Mouse (Mus musculus) CH12F3 (cell line): ENCODE data around the gene Arhgap28.

Experiments
- in situ Hi-C: fragments of 300-500 bp; cut with MboI; formaldehyde crosslinking; loops from 2 replicates; pipeline ENCODE4 v1.14.3; 2020; ENCODE audit warnings: low sequenced_read_pairs

The Arhgap28 gene

DNA sequence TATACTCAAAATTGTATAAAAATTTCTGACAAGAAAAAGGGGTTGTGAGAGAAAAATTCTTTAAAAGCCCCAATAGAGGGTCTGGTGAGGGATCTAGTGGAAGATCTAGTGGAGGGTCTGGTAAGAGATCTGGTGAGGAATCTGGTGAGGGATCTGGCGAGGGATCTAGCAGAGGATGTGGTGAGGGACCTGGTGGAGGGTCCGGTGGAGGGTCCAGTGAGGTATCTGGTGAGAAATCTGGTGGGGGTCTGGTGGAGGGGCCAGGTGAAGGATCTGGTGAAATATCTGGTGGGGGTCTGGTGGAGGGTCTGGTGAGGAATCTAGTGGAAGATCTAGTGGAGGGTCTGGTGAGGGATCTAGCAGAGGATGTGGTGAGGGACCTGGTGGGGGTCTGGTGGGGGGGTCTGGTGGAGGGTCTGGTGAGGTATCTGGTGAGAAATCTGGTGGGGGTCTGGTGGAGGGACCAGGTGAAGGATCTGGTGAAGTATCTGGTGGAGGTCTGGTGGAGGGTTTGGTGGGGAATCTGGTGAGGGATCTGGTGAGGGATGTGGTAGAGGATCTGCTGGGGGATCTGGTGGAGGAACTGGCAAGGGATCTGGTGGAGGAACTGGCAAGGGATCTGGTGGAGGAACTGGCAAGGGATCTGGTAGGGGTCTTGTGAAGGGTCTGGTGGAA, 10.4 kb downstream of the Arhgap28 start:
- in situ Hi-C loops = no loop called here

DNA sequence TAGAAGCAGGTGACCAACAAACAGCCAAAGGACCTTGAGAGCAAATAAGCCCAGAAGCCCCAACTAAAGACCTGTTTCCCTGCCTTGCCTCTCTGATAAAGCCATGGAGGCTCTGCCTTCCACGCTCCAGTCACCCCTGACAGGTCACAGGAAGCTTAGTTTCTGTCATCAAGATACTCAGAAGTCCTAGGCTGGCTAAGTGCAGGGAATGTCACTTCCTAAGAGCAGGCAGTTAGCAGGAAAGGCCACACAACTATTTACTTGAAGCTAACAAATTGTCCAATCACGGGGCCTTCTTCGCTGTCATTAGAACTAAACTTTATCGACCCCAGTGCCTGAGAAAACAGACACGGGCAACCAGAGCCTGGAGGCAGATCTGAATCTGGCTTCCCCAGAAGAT, 14.2 kb downstream of the Arhgap28 start:
- in situ Hi-C loops = no loop called here

DNA sequence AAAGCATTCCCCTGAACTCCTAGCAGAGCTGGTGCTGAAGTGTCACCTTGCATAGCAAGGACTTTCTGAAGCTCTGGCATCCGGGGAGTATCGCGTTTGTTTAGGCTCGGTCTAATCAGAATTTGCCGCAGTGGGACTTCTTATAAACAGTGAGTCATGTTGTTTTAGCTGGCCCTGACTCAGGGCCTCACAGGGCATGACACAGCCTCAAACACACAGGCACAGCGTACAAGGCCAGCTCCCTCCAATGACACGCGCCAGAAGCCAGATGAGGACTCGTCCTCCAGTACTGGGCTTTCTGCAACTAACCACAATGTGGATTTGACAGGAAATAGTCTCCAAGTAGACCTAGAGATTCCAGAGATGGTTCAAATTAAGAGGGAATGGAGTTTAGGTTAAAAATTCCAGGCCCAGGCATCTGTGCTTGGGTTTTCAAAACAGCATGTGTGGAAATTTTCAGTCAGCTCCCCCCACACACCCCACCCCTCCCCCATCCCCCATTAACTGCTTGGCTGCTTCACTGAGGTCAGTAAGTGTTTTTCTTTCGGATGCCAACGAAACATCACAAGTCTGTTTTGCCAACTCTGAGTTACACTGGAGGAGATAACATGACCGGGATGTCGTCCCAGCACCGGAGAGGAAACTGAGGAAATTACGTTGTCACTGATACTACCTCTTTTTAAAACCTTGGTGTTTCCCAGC, 14.8 kb downstream of the Arhgap28 start:
- in situ Hi-C loops = no loop called here

DNA sequence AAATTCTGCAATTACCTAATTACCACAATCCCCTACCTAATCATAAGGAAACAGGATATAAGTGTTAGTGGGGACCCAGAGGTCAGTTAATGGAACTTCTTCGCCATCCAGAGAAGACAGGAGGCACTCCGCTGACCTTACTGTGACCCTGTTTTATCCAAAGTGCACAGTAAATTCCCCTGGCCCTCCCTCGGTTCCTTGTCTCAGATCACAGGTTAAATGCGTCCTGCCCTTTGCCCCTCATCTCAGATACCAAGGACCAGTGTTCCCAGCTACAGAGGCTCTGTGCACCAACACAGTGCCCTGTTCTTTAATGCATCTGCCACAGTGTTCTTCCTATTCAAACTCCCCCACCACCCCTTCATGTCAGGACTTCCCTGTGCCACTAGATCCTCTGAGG, 18.4 kb downstream of the Arhgap28 start:
- in situ Hi-C loops = no loop called here

DNA sequence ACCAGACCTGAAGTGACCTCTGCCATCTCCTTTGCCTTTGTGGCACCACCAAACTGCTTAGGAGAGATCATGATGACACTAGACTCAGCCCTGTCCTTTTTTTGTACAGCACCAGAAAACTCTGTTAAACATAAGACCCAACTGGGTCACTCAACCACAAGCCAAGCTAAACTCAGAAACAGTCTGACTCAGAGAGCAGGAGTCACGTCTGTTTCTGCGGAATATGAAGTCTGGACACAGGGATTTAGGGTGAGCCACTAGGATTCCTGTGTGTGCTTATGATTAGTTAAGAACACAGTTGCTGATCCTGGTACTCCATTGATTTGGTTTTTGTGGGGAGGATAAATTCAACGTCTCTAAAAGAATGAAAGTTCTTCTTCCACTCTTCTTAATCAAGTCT, 23.3 kb downstream of the Arhgap28 start:
- in situ Hi-C loops = no loop called here

DNA sequence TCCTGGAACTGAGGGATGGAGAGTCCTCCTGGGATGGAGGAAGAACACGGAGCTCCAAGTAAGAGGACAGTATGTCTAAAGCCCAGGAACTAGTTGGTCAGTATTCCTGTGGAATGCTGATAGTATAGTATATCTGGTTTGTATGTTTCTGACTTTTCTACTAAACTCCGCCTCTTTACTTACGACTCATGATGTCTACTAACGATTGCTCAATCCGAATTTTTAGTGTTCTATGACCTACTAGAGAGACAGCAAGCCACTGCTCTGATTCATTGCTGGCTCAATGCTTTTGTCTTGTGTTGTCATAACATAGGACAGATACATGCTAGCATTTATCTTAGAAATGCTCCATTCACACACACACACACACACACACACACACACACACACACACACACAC, 24.7 kb downstream of the Arhgap28 start:
- in situ Hi-C loops = no loop called here

DNA sequence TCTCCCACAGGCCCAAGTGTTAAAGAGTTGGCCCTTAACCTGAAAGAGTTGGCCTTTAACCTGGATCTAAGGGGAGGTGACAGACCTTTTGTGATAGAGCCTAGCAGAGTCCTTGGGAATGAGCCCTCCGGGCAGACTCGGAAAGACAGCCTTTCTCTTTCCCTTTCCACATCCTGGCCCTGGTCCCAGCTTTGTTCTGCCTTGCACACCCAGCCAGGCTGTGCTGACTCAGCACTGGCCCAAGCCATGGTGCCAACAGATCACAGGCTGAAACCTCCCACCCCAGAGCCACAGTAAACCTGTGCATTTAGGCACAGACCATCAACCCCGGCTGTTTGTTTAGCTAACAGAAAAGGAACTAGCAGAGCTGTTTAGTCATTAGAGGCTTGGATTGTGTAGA, 25.1 kb downstream of the Arhgap28 start:
- in situ Hi-C loops = no loop called here

DNA sequence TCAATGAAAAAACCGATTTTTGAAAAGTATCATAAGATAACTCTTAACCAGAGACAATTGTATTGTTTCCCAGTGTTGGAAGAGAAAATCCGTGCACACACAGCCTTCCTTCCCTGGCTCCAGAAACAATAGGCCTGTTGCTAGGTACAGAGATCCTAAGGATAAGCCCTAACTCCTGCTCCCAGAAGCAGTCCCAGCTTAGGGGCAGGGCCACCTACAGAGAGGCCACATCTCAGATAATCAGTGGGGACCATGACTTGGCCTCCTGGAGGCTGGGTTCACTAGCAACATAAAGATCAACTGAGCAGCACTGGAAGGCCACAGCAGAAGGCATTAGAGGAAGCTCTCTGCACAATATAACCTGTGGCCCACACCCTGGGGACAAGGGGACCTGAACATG, 27.5 kb downstream of the Arhgap28 start:
- in situ Hi-C loops = no loop called here

DNA sequence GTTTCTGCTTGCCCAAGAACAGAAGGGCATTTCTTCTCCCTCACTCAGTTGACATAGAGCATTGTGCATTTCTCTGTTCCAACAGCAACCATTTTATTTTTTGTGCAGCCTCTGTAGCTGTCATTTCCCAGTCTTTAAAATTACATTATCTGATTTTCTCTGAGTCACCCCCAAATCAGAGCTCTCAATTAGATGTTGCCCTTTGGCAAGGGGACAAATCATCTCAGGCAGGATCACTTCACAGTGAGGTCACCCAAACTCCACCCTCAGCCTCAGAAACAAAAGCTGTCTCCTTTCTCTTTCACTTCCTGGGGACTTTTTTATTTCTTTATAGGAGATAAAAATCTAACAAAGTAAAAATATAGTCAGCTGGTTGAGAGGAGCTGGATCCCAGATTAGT, 27.9 kb downstream of the Arhgap28 start:
- in situ Hi-C loops = no loop called here

DNA sequence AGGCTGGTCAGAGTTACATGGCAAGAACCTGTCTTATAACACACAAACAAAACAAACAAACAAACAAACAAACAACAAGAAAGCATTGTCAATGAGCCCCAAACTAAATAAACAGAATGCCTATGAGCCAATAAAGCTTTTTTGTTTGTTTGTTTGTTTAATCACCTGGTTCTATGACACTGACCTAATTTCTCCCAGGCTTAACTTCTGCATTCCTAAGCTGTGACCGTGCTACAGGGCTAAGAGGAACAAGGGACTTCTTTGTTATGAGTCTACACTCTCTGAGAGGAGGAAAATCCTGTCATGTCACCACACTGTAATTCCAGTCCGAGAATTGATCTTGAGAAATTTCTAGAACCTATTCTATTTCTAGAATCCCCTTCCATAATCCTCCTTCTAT, 29.2 kb downstream of the Arhgap28 start:
- in situ Hi-C loops = no loop called here

DNA sequence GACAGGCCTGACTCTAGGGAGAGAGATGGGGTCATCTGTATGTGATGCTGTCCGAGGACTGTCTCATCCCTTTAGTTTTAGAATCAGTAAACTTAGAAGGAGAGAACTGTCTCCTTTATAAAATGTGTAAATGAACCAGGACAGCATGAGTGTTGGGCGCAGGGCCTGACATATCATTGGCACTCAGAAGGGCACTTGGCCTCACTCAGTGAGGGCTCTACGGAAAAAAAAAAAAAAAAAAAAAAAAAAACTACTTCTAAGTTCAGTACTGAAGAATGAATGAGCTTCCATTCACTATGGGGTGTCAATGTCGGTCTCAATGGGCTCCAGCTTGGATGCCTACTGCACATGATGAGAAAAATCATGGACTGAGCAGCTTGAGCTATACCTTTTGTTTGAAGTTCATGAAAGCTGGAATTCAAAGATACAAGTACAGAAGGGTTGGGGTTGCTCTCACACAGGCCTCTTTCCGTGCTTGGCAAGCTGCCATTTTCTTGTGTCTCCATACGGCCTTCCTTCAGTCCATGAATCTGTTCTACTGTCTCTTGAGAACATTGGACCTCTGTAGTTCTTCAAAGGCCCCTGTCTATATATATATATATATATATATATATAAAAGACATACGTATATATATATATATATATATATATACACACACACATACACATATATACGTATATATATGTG, 36.9 kb downstream of the Arhgap28 start:
- in situ Hi-C loops = no loop called here

DNA sequence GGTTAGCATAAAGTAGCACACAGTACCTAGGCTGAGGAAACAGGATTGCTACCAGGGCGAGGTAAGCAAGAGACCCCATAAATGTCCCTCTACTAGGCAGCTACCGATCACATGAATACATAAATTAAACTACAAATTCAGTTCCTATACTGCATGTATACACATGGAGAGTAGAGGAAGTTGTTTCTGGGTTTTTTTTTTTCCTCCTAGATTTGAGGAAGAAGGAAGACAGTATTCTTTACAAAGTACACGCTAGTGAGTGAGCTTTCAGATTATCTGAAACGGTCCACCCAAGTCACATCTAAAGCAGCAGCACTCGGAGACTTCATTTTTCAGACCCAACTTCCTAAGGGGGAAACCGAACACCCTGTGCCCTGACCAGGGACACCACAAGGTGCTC, 41.1 kb downstream of the Arhgap28 start:
- in situ Hi-C loops = no loop called here

DNA sequence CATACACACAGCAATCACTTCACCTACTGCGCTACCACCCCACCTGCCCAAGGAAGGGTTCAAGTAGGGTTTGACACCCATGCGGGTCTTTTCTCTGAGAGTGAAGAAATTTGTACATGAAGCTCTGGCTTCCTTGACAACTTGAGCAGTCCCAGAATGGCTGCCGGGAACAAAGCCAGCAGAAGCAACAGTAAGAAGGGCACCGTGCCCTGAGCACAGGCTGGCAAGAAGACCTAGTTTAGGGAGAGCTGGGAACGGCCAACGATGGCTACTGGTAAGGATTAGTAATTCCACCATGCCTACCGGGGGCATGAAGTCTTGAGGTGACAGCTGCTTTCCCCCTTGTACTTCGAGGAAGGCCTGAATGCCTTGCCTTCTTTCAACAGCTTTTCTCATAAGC, 41.9 kb downstream of the Arhgap28 start:
- in situ Hi-C loops = no loop called here

DNA sequence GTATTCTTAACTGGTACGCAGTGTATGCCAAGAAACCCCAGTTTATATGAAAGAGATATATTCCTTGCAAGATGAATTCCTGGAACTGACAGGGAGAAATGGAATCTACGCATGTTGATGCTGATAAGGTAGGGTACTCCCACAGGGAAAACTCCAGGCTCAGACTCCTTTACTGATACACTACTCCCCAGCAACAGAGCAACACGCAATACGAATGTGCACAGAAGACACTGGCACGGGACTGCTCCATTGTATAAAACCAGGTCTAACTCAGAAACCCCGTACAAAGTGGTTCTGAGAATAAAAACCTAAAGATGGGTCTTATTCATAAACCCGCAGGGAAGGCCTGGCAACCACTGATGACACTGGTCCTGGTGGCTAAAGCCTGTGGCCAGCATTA, 45.0 kb downstream of the Arhgap28 start:
- in situ Hi-C loops = no loop called here

DNA sequence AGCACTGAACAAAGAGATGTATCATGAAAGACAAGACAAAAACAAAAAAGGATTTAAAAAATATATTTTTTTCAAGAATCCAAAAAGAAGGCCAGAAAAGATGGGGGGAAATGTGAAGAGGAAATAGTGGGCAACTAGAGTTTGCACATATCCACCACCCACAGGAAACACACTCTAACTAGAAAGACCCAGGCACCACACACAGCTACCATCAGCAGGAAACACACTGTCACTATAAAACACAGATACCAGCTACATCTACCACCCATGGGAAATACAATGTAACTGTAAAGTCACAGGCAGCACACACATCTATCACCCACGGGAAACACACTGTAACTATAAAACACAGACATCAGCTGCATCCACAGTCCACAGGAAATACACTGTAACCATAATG, 46.3 kb downstream of the Arhgap28 start:
- in situ Hi-C loops = no loop called here

DNA sequence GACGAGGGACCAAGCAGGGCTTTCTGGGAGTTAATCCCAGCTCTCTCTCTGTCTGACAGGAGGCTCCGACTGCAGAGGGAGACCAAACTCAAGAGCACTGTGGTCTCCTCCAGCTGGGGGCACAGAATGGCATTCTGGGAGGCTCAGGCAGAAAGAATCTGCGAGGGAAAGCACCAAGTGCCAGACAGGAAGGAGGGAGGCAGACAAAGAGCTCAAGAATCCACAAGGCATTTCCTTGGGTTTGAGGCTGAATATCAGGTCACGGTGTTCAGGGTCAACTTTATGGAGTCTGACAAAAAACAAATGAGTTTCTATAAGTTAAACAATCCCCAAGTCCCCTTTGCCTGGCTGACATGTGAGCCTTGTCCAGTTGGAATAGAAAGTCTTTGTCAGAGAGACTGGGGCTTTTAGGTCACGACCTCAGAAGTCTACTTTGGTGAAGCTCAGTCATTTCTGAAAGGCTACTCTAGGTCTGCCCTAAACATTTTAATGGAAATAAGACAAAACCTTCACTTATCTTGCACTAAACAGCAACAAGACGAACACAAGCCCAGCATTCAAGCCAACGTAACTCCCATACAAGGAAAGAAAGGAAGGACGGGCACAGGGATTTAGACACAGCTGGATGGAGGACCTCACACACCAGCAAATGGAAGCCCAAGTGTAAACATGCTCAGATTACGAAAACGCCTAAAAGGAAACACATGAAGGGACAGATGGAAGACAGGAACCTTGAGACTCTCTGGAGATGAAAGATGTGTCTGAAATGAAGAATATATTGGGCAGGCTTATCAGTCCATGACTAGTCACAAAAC, 47.8 kb downstream of the Arhgap28 start:
- in situ Hi-C loops = no loop called here

DNA sequence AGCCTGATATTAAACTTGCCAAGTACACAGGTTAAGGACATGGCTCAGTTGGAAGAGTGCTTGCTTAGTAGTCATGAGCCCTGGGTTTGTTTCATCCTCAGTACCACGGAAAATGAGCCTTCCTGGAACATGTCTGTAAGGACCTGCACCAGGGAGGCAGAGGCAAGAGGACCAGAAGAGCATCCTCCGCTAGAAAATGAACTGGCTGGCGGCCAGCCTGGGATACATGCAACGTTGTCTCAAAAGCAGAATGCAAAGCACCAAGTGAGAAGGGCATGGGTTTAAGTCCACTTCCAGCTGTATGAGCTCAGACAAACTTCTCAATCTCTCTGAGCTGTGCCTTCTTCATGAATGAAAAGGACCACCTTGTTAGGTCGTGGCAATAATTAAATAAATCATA, 49.0 kb downstream of the Arhgap28 start:
- in situ Hi-C loops = no loop called here

DNA sequence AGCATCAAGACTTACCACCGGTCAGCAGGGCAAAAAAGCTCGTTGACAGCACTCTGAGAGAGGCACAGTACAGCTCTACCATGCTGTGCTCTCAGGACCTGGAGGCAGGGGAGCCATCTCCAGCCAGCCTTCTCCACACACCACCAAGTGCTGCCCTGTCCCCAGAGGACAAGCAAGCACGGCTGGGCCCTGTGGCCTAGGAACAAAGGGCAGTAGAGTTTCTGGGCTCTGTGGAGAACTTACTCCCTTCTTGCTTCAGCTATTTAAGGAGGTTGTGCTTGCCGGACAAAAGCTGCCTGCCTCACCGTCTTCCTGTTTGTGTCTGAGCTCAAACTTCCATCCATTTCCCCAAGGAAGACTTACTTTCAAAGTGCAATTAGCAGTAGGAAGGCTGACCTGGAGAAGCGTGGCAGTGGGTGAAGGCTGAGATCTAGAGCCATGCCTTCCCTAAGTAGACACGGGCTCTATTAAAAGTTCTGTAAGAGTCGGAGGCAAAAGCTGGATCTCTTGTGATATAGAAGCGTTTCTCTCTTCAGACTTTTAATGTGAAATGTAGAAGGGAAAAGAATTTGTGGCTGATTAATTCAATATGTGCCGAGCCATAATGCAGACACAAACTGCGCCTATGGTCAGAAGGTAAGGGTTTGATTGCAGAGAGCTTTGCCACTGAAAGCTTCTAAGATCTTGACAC, 53.3 kb downstream of the Arhgap28 start:
- in situ Hi-C loops = no loop called here

DNA sequence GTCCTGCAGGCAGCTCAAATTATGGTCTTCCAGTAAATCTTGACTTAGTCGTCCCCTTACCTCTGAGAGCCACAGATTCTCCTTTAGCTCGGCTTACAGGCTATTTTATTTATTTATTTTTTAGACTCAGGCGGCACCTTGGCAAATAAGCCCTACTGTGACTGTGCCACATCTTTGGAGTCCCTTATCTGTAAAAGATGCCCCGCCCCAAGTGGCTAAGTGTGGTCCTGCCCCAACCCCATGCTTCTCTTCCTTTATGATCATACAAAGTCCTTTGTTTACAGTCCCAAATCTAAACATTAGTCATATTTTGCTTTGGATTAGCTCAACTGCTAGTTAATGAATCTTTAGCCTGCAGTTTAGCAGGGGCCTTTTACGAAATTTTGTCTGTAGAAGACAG, 55.3 kb downstream of the Arhgap28 start:
- in situ Hi-C loops = no loop called here

DNA sequence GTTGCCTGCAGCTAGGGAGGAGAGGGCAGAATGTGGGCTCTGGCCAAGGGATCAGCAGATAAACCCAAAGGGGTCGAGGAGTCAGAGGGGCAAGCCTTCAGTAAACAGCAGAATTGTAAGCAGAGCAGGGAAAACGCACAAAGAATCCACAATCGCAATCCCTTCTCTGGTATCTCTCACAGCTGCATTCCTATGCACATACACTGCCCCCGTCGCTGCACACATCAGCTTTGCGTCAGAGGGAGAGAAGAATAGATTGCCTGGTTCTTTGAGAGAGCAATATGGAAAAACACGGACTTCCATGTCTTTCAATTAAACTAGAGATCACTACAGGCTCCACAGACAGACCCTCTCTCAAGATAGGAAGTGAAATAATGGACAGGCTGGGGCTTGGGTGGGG, 58.5 kb downstream of the Arhgap28 start:
- in situ Hi-C loops = no loop called here

DNA sequence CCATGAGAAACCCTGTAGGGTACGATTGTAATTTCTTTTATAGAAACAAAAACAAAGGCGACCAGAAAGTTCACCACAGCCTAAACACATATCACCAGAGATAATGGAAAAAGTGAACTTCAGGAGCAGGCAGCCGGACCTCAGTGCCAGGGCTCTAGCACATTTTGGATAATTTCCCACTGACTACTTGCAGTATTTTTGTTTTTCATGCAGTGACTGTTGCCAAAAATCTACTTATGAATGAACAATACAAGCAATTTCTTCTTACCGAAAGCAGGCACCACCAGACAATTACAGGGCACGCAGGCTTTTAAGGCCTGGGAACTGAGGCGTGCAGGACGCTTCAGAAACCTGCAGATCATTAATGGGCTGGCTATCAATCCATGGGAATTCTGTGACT, 59.7 kb downstream of the Arhgap28 start:
- in situ Hi-C loops = no loop called here
